Mouse (Mus musculus) spleen, adult 12 weeks (tissue): Measurements from ENCODE around the gene Cd79a.

ENCODE experiments used
- DNase-seq: peaks from one replicate; pipeline ENCODE4 v3.0.0; 2022; ENCODE audit warnings: low spot score

Gene Cd79a

GRCm38 (mm10) chr7:24918763-24919323 is 21.7 kb downstream of the Cd79a start:
- no peak for DNase-seq

- DNase-seq = no peak
These were observed 22.5 kb downstream of the Cd79a start for GRCm38 (mm10) chr7:24919728-24920127.

GRCm38 (mm10) chr7:24930475-24930874 is 33.3 kb downstream of the Cd79a start:
- DNase-seq = no peak

- no peak for DNase-seq
These were observed 34.5 kb downstream of the Cd79a start for GRCm38 (mm10) chr7:24931651-24932050.

- no peak for DNase-seq
These were observed 46.5 kb downstream of the Cd79a start for GRCm38 (mm10) chr7:24943641-24944040.

- no peak for DNase-seq
These were observed 47.2 kb downstream of the Cd79a start, which contains the start of gene Gm4881 for GRCm38 (mm10) chr7:24944257-24944950. Gene Gm4881 (minus strand): TSS chr7:24944494.

- no peak for DNase-seq
These were observed 50.3 kb downstream of the Cd79a start for GRCm38 (mm10) chr7:24947316-24948048.

GRCm38 (mm10) chr7:24948774-24949173 is 51.6 kb downstream of the Cd79a start:
- no peak for DNase-seq

- peak; percentile 58 for DNase-seq
These were observed 52.9 kb downstream of the Cd79a start for GRCm38 (mm10) chr7:24949958-24950623.
